Mouse (Mus musculus) embryonic fibroblast, embryonic 13.5 days (primary cell): ENCODE measurements around the gene Lrrc28.

Experiments used
- CTCF ChIP-seq: IDR thresholded peaks from 2 replicates; pipeline ENCODE4 v1.5.1; 2011; ENCODE audit warnings: mild to moderate bottlenecking, control low read depth, low read length, moderate library complexity, borderline replicate concordance; ENCODE audit not compliant: insufficient read depth
- POLR2A ChIP-seq: IDR thresholded peaks from 2 replicates; pipeline ENCODE4 v1.6.1; 2011; ENCODE audit warnings: low read depth, mild to moderate bottlenecking, control low read depth, low read length, moderate library complexity

DNA sequence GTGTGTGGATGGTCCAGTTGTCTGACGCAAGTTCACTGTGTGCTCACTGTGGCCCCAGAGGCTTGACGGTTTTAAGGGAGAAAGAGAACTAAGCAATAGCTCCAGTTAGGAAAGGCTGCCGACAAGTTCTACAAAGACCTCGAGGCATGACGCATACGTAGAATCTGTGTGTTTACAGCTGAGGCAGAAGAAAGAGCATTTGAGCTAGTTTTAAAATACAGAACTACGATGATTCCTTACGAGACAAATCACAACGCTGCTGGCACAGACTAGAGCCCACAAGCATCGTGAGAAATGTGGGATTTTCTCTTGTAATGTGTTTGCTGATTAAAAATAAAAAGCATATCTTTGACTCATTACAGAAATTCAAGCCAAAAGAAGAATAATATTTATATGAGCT lies 125.1 kb downstream of the Lrrc28 start:
- TF ChIP-seq CTCF (no peak), POLR2A (no peak)
